Comparison of ENCODE assay signal across 8 mouse cellular contexts in the genomic region with DNA sequence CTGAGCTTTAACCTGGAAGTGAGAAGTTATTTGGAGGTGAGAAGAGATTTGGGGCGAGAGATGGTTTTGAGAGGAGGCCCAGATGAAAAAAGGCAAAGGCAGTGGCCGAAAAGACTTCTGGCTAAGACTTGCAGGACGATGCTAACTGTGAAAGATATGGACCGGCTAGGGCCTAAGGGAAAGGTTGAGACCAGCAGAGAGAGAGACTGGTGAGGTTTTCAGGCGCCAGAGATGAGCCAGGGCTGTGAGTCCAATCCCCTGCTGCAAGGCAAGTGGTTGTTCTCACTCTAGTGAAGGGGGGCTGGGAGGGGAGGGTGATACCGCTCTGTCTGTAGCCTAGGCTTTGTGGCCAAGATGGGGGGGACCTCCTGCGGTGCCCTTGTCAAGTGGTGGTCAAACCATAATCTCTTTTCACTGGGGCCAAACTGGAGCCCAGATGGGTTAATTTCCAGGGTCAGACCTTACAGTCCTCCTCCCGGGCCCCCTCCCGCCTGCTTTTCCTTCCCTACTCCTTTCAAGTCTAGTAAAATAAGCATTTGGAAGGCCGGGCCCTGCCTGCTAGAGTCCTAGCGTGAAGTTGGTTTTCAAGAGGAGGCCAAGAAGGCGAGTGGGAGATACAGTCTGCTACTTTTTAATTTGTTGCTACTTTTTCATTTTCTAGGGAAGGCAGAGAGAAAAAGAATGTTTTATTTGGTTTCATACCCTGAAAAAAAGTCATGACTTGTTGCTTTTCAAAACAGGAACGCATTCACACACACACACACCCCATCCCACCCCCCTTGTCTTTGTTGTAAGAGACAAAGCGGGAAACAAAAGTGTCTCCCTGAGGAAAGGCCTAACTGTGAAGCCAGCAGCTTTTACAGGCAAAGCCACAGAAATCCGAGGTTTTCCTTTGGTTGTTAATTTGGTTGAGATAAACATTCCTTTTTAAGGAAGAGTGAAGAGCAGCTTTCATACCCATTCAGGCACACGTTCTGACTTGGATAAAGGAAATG. TPM values are rescaled to one million over a fixed set of nuclear protein-coding genes. Genes with fewer than 3 reads are reported as not detected.
DNase-seq lines count a peak whose midpoint lies in the region; ATAC-seq and TF ChIP-seq lines count a peak whose summit lies in the region.

No protein-coding gene starts in this region.

- no peaks in the 10 kb centered on the region for H3K9me3 ChIP-seq in heart, embryonic 10.5 days
- no peaks in the 10 kb centered on the region for H3K9me3 ChIP-seq in forebrain, embryonic 11.5 days (ENCODE audit: control insufficient read depth, low read length)
- no peaks in the 10 kb centered on the region for H3K9me3 ChIP-seq in limb, embryonic 11.5 days (ENCODE audit: control insufficient read depth, low read length)

- 15% methylated on average over 16 of the region's 16 CpGs for WGBS in heart, embryonic 10.5 days
- whole genome bisulfite sequencing in forebrain, embryonic 11.5 days = 3% methylated on average over 16 of the region's 16 CpGs
- WGBS in limb, embryonic 11.5 days = 7% methylated on average over 16 of the region's 16 CpGs

- H3K4me3 ChIP-seq in heart, embryonic 10.5 days = peak overlapping the region; percentile 81
- peak overlapping the region; percentile 62 for H3K4me3 ChIP-seq in forebrain, embryonic 11.5 days (ENCODE audit: low read depth, low read length)
- peak overlapping the region; percentile 72 for H3K4me3 ChIP-seq in limb, embryonic 11.5 days (ENCODE audit: low read depth, low read length)
- peak overlapping the region; percentile 79 for H3K4me3 ChIP-seq in myocyte

- peaks cover 46% of the 10 kb centered on the region for H3K79me2 ChIP-seq in myocyte (ENCODE audit: control insufficient read depth, insufficient read depth)

- peaks cover 15% of the 10 kb centered on the region for H3K27me3 ChIP-seq in heart, embryonic 10.5 days (ENCODE audit: insufficient read depth, poor library complexity, severe bottlenecking)
- H3K27me3 ChIP-seq in forebrain, embryonic 11.5 days (ENCODE audit: control insufficient read depth, insufficient read depth, low read length) = peaks cover 9% of the 10 kb centered on the region
- H3K27me3 ChIP-seq in limb, embryonic 11.5 days (ENCODE audit: control insufficient read depth, insufficient read depth, low read length) = no peaks in the 10 kb centered on the region
- no peaks in the 10 kb centered on the region for H3K27me3 ChIP-seq in myocyte (ENCODE audit: control insufficient read depth, insufficient read depth, insufficient read length)

- no peaks in the 10 kb centered on the region for H3K36me3 ChIP-seq in heart, embryonic 10.5 days
- no peaks in the 10 kb centered on the region for H3K36me3 ChIP-seq in forebrain, embryonic 11.5 days (ENCODE audit: control insufficient read depth, insufficient read depth, low read length)
- peaks cover 4% of the 10 kb centered on the region; the same call in 1 of the 2 replicates for H3K36me3 ChIP-seq in limb, embryonic 11.5 days (ENCODE audit: control insufficient read depth, insufficient read depth, low read length)
- H3K36me3 ChIP-seq in myocyte (ENCODE audit: control insufficient read depth, insufficient read depth) = no peaks in the 10 kb centered on the region

- H3K4me1 ChIP-seq in heart, embryonic 10.5 days = peaks cover 50% of the 10 kb centered on the region
- H3K4me1 ChIP-seq in forebrain, embryonic 11.5 days (replicated peaks; ENCODE audit: control insufficient read depth, insufficient read depth, low read length) = peaks cover 30% of the 10 kb centered on the region
- H3K4me1 ChIP-seq in limb, embryonic 11.5 days (ENCODE audit: control insufficient read depth, insufficient read depth, low read length) = peaks cover 26% of the 10 kb centered on the region

- DNase-seq in heart, embryonic 10.5 days (ENCODE audit: low spot score) = no peak
- DNase-seq in heart, adult 8-10 months (ENCODE audit: low spot score) = no peak
- peak; percentile 15 for DNase-seq in adrenal gland, postnatal 25 days
- peak; percentile 75 for DNase-seq in forebrain, embryonic 11.5 days (ENCODE audit: low spot score)
- peak; percentile 54 for DNase-seq in limb, embryonic 11.5 days (ENCODE audit: low spot score)
- DNase-seq in thymus, adult 18-20 months = no peak

- ATAC-seq in forebrain, embryonic 11.5 days (replicated peaks; ENCODE audit: low FRiP score) = 0 out of 2 replicates have a peak, but pooled peaks have one; percentile 13
- ATAC-seq in limb, embryonic 11.5 days (ENCODE audit: insufficient number of reproducible peaks, low FRiP score, low TSS enrichment, low read depth) = no peak
- no peak for ATAC-seq in megakaryocyte-erythroid progenitor cell, adult 5-6 weeks (replicated peaks; ENCODE audit: low FRiP score, low TSS enrichment, poor library complexity, severe bottlenecking)

- no peak overlapping the region for H3ac ChIP-seq in myocyte (ENCODE audit: control insufficient read depth, insufficient read length)

- H3K4me2 ChIP-seq in forebrain, embryonic 11.5 days (ENCODE audit: low read depth, low read length, severe bottlenecking) = peak overlapping the region; percentile 99
- H3K4me2 ChIP-seq in limb, embryonic 11.5 days (ENCODE audit: low read depth, severe bottlenecking) = peak overlapping the region; percentile 88
- peak overlapping the region; percentile 97 for H3K4me2 ChIP-seq in myocyte (ENCODE audit: low read depth)

- peak overlapping the region; percentile 75 for H3K9ac ChIP-seq in forebrain, embryonic 11.5 days (ENCODE audit: low read length)
- peak overlapping the region; percentile 95 for H3K9ac ChIP-seq in limb, embryonic 11.5 days (ENCODE audit: low read length)

- TF ChIP-seq POLR2A in myocyte (IDR thresholded peaks at IDR 0.05; ENCODE audit: insufficient read length, low read depth) = peak; percentile 13

- peak overlapping the region; percentile 92 for H3K27ac ChIP-seq in heart, embryonic 10.5 days
- H3K27ac ChIP-seq in forebrain, embryonic 11.5 days (ENCODE audit: low read depth, low read length) = no peak overlapping the region
- H3K27ac ChIP-seq in limb, embryonic 11.5 days (replicated peaks; ENCODE audit: low read depth, low read length) = peak overlapping the region; percentile 58

TF ChIP-seq in myocyte, 11 proteins besides CTCF, POLR2A, EP300 and RAD21:
- TF ChIP-seq MYOG (IDR thresholded peaks at IDR 0.05; ENCODE audit: control insufficient read depth in 1 of 3, insufficient read depth in 1 of 3, insufficient read length in 2 of 3, low read depth in 2 of 3) = no peak
- no peak for TF ChIP-seq SRF (IDR thresholded peaks at IDR 0.05; ENCODE audit: control insufficient read depth, insufficient read length, low read depth)
- TF ChIP-seq MAX (IDR thresholded peaks at IDR 0.05; ENCODE audit: low read depth) = no peak

RNA-seq across cellular contexts. Expression of a gene that starts 2.9 kb away (rescaled TPM):
- 4.2 and 13.0 TPM in 2 replicates for polyA plus RNA-seq in heart, embryonic 10.5 days (2016; fragmentation: Nextera tagmentation; extraction: Ambion mirVana)
- 1 to 10 TPM; 6.2 to 8.5 (median 7.6) TPM for total RNA-seq in heart, adult 8-10 months (2022)
- 12.7 and 17.9 TPM in 2 replicates for total RNA-seq in adrenal gland, postnatal 25 days (2021)
- 12.7 and 15.4 TPM in 2 replicates for polyA plus RNA-seq in forebrain, embryonic 11.5 days (2014; fragmentation: Nextera tagmentation; extraction: Ambion mirVana)
- 15.3 and 19.7 TPM in 2 replicates for polyA plus RNA-seq in limb, embryonic 11.5 days (2014; fragmentation: Nextera tagmentation; extraction: Ambion mirVana)
- 16.4 TPM for polyA plus RNA-seq in myocyte (2012; fragmentation: generic; extraction: Trizol)
- total RNA-seq in megakaryocyte-erythroid progenitor cell, adult 5-6 weeks (2014; fragmentation: Nextera tagmentation) = 14.0 and 16.1 TPM in 2 replicates
- 15.4 and 18.0 TPM in 2 replicates for total RNA-seq in megakaryocyte-erythroid progenitor cell, adult 5-6 weeks (2017)

RNA-seq across cellular contexts. Expression of a gene that starts 31.0 kb away (rescaled TPM):
- 0.16 TPM in 1 of 2 replicates, not detected in the other for polyA plus RNA-seq in heart, embryonic 10.5 days (2016; fragmentation: Nextera tagmentation; extraction: Ambion mirVana)
- total RNA-seq in heart, adult 8-10 months (2022) = under 1 TPM in 2 of 4 experiments, not detected in 2; 0.16 to 0.53 TPM
- 10.8 and 22.8 TPM in 2 replicates for total RNA-seq in adrenal gland, postnatal 25 days (2021)
- polyA plus RNA-seq in forebrain, embryonic 11.5 days (2014; fragmentation: Nextera tagmentation; extraction: Ambion mirVana) = 0.85 and 0.99 TPM in 2 replicates
- 0.51 and 0.55 TPM in 2 replicates for polyA plus RNA-seq in limb, embryonic 11.5 days (2014; fragmentation: Nextera tagmentation; extraction: Ambion mirVana)
- polyA plus RNA-seq in myocyte (2012; fragmentation: generic; extraction: Trizol) = not detected
- 3.1 and 14.2 TPM in 2 replicates for total RNA-seq in megakaryocyte-erythroid progenitor cell, adult 5-6 weeks (2014; fragmentation: Nextera tagmentation)
- total RNA-seq in megakaryocyte-erythroid progenitor cell, adult 5-6 weeks (2017) = 1.4 TPM in 1 of 2 replicates, not detected in the other

Comparison
In these comparisons a context has a peak if more than half of its experiments do, and no peak if none do; other contexts are left out.
1. DNase-seq: peak in adrenal gland, postnatal 25 days (single experiment), forebrain, embryonic 11.5 days (single experiment) and limb, embryonic 11.5 days (single experiment); none in heart, embryonic 10.5 days (single experiment), heart, adult 8-10 months (single experiment) and thymus, adult 18-20 months (0 of 2).
2. Peak in every context shown above with its lines, with median percentiles within 50 percentile points of each other: H3K4me3 ChIP-seq and H3K4me2 ChIP-seq.